Mouse (Mus musculus) brain, embryonic 14.5 days (tissue): ENCODE data around the gene Fry.

Experiments
- CTCF ChIP-seq: fragments of 200-500 bp; IDR thresholded peaks from 2 replicates; pipeline ENCODE4 v1.5.1; 2012; ENCODE audit warnings: inconsistent platforms, mild to moderate bottlenecking, moderate library complexity, borderline replicate concordance; ENCODE audit not compliant: insufficient read depth, insufficient read length; ENCODE audit errors: extremely low read depth
- POLR2A ChIP-seq: fragments of 200-500 bp; IDR thresholded peaks from 2 replicates; pipeline ENCODE4 v1.6.1; 2012; ENCODE audit warnings: mild to moderate bottlenecking, inconsistent platforms, borderline replicate concordance; ENCODE audit not compliant: poor library complexity, insufficient read depth, insufficient read length, severe bottlenecking; ENCODE audit errors: extremely low read depth

- TF ChIP-seq POLR2A = no peak
- no peak for TF ChIP-seq CTCF
Observed at GRCm38 (mm10) chr5:150270468-150270867, 152.0 kb downstream of the Fry start.
